Mouse (Mus musculus): Measurements from ENCODE around the gene Irs2.

Gene Irs2

GRCm38 (mm10) chr8:11008379-11008775 lies at the start of gene Irs2:
Gene Irs2, minus strand, starts transcription at chr8:11008458.
- no peak for DNase-seq (ENCODE audit: low read depth, low spot score)

- no peak for DNase-seq (ENCODE audit: low read depth, low spot score)
Observed at GRCm38 (mm10) chr8:11056665-11057064, 48.4 kb upstream of the Irs2 start.

- no peak for DNase-seq (ENCODE audit: low read depth, low spot score)
Observed at GRCm38 (mm10) chr8:11056175-11056563, 47.9 kb upstream of the Irs2 start.

- no peak for DNase-seq (ENCODE audit: low read depth, low spot score)
Observed at GRCm38 (mm10) chr8:11055557-11056174, 47.4 kb upstream of the Irs2 start.

- no peak for DNase-seq (ENCODE audit: low read depth, low spot score)
Observed at GRCm38 (mm10) chr8:11049835-11050234, 41.6 kb upstream of the Irs2 start.

- no peak for DNase-seq (ENCODE audit: low read depth, low spot score)
Observed at GRCm38 (mm10) chr8:11047812-11048211, 39.6 kb upstream of the Irs2 start.

GRCm38 (mm10) chr8:11044660-11045059 lies 36.4 kb upstream of the Irs2 start:
- DNase-seq (ENCODE audit: low read depth, low spot score) = no peak

- DNase-seq (ENCODE audit: low read depth, low spot score) = no peak
Observed at GRCm38 (mm10) chr8:11043591-11043990, 35.3 kb upstream of the Irs2 start.

- peak; percentile 42 for DNase-seq (ENCODE audit: low read depth, low spot score)
Observed at GRCm38 (mm10) chr8:11042872-11043587, 34.8 kb upstream of the Irs2 start.

GRCm38 (mm10) chr8:11040088-11040487 lies 31.8 kb upstream of the Irs2 start:
- DNase-seq (ENCODE audit: low read depth, low spot score) = no peak

GRCm38 (mm10) chr8:11038788-11039187 lies 30.5 kb upstream of the Irs2 start:
- DNase-seq (ENCODE audit: low read depth, low spot score) = no peak

GRCm38 (mm10) chr8:11038367-11038766 lies 30.1 kb upstream of the Irs2 start:
- peak; percentile 20 for DNase-seq (ENCODE audit: low read depth, low spot score)

- DNase-seq (ENCODE audit: low read depth, low spot score) = no peak
Observed at GRCm38 (mm10) chr8:11036790-11037189, 28.5 kb upstream of the Irs2 start.

- peak; percentile 16 for DNase-seq (ENCODE audit: low read depth, low spot score)
Observed at GRCm38 (mm10) chr8:11035628-11036416, 27.6 kb upstream of the Irs2 start.

- peak; percentile 7 for DNase-seq (ENCODE audit: low read depth, low spot score)
Observed at GRCm38 (mm10) chr8:11024871-11025270, 16.6 kb upstream of the Irs2 start.

GRCm38 (mm10) chr8:11020949-11021572 lies 12.8 kb upstream of the Irs2 start:
- no peak for DNase-seq (ENCODE audit: low read depth, low spot score)

GRCm38 (mm10) chr8:11015622-11016021 lies 7.4 kb upstream of the Irs2 start:
- no peak for DNase-seq (ENCODE audit: low read depth, low spot score)

- peak; percentile 80 for DNase-seq (ENCODE audit: low read depth, low spot score)
Observed at GRCm38 (mm10) chr8:11013258-11013657, 5.0 kb upstream of the Irs2 start.

- no peak for DNase-seq (ENCODE audit: low read depth, low spot score)
Observed at GRCm38 (mm10) chr8:11011787-11012485, 3.7 kb upstream of the Irs2 start.

- DNase-seq (ENCODE audit: low read depth, low spot score) = no peak
Observed at GRCm38 (mm10) chr8:11010913-11011605, 2.8 kb upstream of the Irs2 start.

- no peak for DNase-seq (ENCODE audit: low read depth, low spot score)
Observed at GRCm38 (mm10) chr8:11010398-11010797, 2.1 kb upstream of the Irs2 start.

Measured in brain, adult 2 months (tissue).